In genomic region chr6:99011895-99012584, GRCm38 (mm10) we compare ENCODE assay signal across 11 mouse cellular contexts.
DNase-seq lines count a peak whose midpoint lies in the region; ATAC-seq and TF ChIP-seq lines count a peak whose summit lies in the region.
"Had no signal": no experiment of that assay in that cellular context is flagged by ENCODE, and none has a peak within 500 bp of the region (broad histone marks: within the 10 kb centered on the region; RNA-seq: fewer than 3 reads in every experiment).

No protein-coding gene starts in this region.

- DNase-seq in heart, adult 8-10 months (ENCODE audit: low spot score), result peak; percentile 53
- no peak for DNase-seq in heart, postnatal 14 days
- no peak for DNase-seq in liver, embryonic 11.5 days (ENCODE audit: low spot score)
- no peak for DNase-seq in liver
- no peak for DNase-seq in liver, postnatal 0 days
- DNase-seq in frontal cortex, postnatal 36 days (ENCODE audit: low spot score in 2 of 2), result no peak
- DNase-seq: adrenal gland, postnatal 10 days; cerebellum, adult 18-20 months had no signal

- H3K9ac ChIP-seq in liver, embryonic 11.5 days (ENCODE audit: low read depth, low read length), result no peak overlapping the region
- H3K9ac ChIP-seq in liver, postnatal 0 days (replicated peaks), result no peak overlapping the region
- no peak overlapping the region for H3K9ac ChIP-seq in stomach, embryonic 16.5 days (ENCODE audit: low read length)

- no peak overlapping the region for H3K4me3 ChIP-seq in liver, embryonic 11.5 days (ENCODE audit: low read depth, low read length)
- H3K4me3 ChIP-seq in liver, postnatal 0 days (ENCODE audit: low read depth, low read length), result no peak overlapping the region
- H3K4me3 ChIP-seq in stomach, embryonic 16.5 days (replicated peaks; ENCODE audit: low read length), result no peak overlapping the region
- H3K4me3 ChIP-seq: embryonic facial prominence, embryonic 10.5 days had no signal

- ATAC-seq in liver, embryonic 11.5 days (replicated peaks; ENCODE audit: low FRiP score), result peak; percentile 65
- peak; percentile 21; the same call in 1 of the 2 replicates for ATAC-seq in liver, postnatal 0 days
- ATAC-seq in stomach, embryonic 16.5 days (ENCODE audit: insufficient read depth, low FRiP score), result peak; percentile 66; the same call in 1 of the 2 replicates
- no peak for ATAC-seq in erythroid progenitor cell, adult 5-6 weeks (replicated peaks; ENCODE audit: low FRiP score, poor library complexity, severe bottlenecking)

- H3K9me3 ChIP-seq in liver, embryonic 11.5 days (ENCODE audit: control insufficient read depth, low read length), result peaks cover 3% of the 10 kb centered on the region; the same call in 1 of the 2 replicates
- no peaks in the 10 kb centered on the region for H3K9me3 ChIP-seq in liver, postnatal 0 days (ENCODE audit: low read length)
- H3K9me3 ChIP-seq in stomach, embryonic 16.5 days (replicated peaks; ENCODE audit: control insufficient read depth, low read length), result 0 out of 2 replicates have a peak, but pooled peaks cover 3% of the 10 kb centered on the region

- 45% methylated on average over 8 of the region's 8 CpGs for WGBS in liver, embryonic 11.5 days
- 46% methylated on average over 8 of the region's 8 CpGs for WGBS in liver, postnatal 0 days (ENCODE audit: insufficient replicate concordance)
- WGBS in stomach, embryonic 16.5 days, result 25% methylated on average over 8 of the region's 8 CpGs

- no peaks in the 10 kb centered on the region for H3K27me3 ChIP-seq in liver, embryonic 11.5 days (replicated peaks; ENCODE audit: control insufficient read depth, insufficient read depth, low read length)
- no peaks in the 10 kb centered on the region for H3K27me3 ChIP-seq in liver, postnatal 0 days (ENCODE audit: insufficient read depth, low read length)
- no peaks in the 10 kb centered on the region for H3K27me3 ChIP-seq in stomach, embryonic 16.5 days (ENCODE audit: control insufficient read depth, insufficient read depth, low read length)

- TF ChIP-seq EP300 in liver, postnatal 0 days (IDR thresholded peaks at IDR 0.05; ENCODE audit: low read depth), result no peak

- TF ChIP-seq CTCF in liver, postnatal 0 days (IDR thresholded peaks at IDR 0.05; ENCODE audit: low read depth), result no peak

- H3K4me2 ChIP-seq in liver, embryonic 11.5 days, result no peak overlapping the region
- H3K4me2 ChIP-seq in liver, postnatal 0 days (ENCODE audit: low read depth, low read length), result no peak overlapping the region
- H3K4me2 ChIP-seq in stomach, embryonic 16.5 days (ENCODE audit: low read depth, low read length), result no peak overlapping the region

- H3K27ac ChIP-seq in liver, embryonic 11.5 days (ENCODE audit: low read depth, low read length), result no peak overlapping the region
- no peak overlapping the region for H3K27ac ChIP-seq in liver, postnatal 0 days (ENCODE audit: low read depth)
- no peak overlapping the region for H3K27ac ChIP-seq in stomach, embryonic 16.5 days (ENCODE audit: low read length)
- H3K27ac ChIP-seq: embryonic facial prominence, embryonic 10.5 days had no signal

- H3K36me3 ChIP-seq in liver, embryonic 11.5 days (ENCODE audit: control insufficient read depth, insufficient read depth, low read length), result peaks cover 22% of the 10 kb centered on the region
- H3K36me3 ChIP-seq in liver, postnatal 0 days (replicated peaks; ENCODE audit: insufficient read depth, low read length), result peaks cover 37% of the 10 kb centered on the region
- peaks cover 26% of the 10 kb centered on the region for H3K36me3 ChIP-seq in stomach, embryonic 16.5 days (ENCODE audit: control insufficient read depth, insufficient read depth, low read length)

- intact Hi-C loops in heart, postnatal 14 days (cut with DNase I), result no loop called here

- H3K4me1 ChIP-seq in liver, embryonic 11.5 days (replicated peaks; ENCODE audit: control insufficient read depth, insufficient read depth, low read length), result peaks cover 25% of the 10 kb centered on the region
- H3K4me1 ChIP-seq in liver, postnatal 0 days (ENCODE audit: insufficient read depth), result peaks cover 7% of the 10 kb centered on the region; the same call in 1 of the 2 replicates
- peaks cover 37% of the 10 kb centered on the region for H3K4me1 ChIP-seq in stomach, embryonic 16.5 days (ENCODE audit: control insufficient read depth, insufficient read depth, low read length)
